Mouse (Mus musculus): Measurements from ENCODE around the gene Mxd4. TPM values are rescaled to one million over a fixed set of nuclear protein-coding genes. Genes with fewer than 3 reads are reported as not detected.
A peak's percentile ranks its signal among the peaks of the same experiment; 100 is the strongest.

Gene Mxd4
- polyA plus RNA-seq, 1 experiment from 2014 or later: 50.8 TPM

DNA sequence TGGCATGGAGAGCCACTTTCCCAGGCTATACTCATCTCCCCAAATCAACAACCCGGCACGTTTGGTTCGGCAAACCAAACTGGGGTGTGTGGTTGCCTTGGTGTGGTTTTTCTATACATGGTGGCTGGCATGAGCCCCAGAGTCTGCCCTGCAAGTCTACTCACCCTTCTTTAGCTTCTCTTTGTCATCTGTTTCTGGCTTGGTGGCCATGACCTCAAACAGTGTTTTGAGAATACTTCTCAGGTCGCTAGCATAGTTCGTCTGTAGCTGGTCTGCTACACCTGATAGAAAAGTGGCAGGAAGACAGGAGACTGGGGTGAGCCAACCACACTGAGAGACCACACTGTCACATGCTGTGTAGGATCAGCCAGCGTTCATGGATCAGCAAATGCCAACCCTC lies 11.1 kb upstream of the Mxd4 start:
- no peaks in the 10 kb centered on the region for H3K27me3 ChIP-seq (ENCODE audit: insufficient read depth, low read length)
- ATAC-seq (ENCODE audit: insufficient read depth) (no peak), DNase-seq (no peak)
- no peak overlapping the region for H3K27ac ChIP-seq (ENCODE audit: low read depth)
- H3K4me2 ChIP-seq: no peak overlapping the region
- H3K4me1 ChIP-seq (ENCODE audit: insufficient read depth): 0 out of 2 replicates have a peak, but pooled peaks cover 3% of the 10 kb centered on the region
- H3K9me3 ChIP-seq (ENCODE audit: low read depth, low read length): no peaks in the 10 kb centered on the region
- H3K36me3 ChIP-seq (ENCODE audit: insufficient read depth): no peaks in the 10 kb centered on the region
- no peak overlapping the region for H3K4me3 ChIP-seq (ENCODE audit: low read depth, low read length)
- no peak overlapping the region for H3K9ac ChIP-seq
- TF ChIP-seq CTCF (IDR thresholded peaks at IDR 0.05; ENCODE audit: low read depth): no peak
- WGBS: 82% methylated on average over 6 of the region's 6 CpGs

DNA sequence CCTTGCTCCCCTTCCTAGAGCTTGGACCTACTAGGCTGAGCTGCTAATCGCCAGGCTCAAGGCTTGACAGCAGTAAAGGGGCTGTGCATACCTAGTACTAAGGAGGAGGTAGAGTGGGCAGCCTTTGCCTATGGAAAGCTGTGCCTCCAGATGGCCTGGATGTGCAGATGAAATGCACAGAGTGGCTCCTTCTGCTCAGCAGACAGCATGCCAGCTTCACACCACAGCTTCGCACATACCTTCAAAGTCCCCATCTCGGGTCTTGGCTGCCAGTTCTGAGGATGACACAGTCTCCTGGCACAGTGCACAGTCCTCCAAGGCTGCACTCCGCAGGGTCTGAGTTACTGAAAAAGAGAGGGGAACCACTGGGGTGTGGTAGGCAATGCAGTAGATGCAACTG lies 9.7 kb upstream of the Mxd4 start:
- no peaks in the 10 kb centered on the region for H3K27me3 ChIP-seq (ENCODE audit: insufficient read depth, low read length)
- H3K9me3 ChIP-seq (ENCODE audit: low read depth, low read length): no peaks in the 10 kb centered on the region
- no peak for ATAC-seq (ENCODE audit: insufficient read depth)
- H3K4me3 ChIP-seq (ENCODE audit: low read depth, low read length): no peak overlapping the region
- WGBS: 75% methylated on average over 4 of the region's 4 CpGs
- no peak for TF ChIP-seq CTCF (IDR thresholded peaks at IDR 0.05; ENCODE audit: low read depth)
- no peak overlapping the region for H3K27ac ChIP-seq (ENCODE audit: low read depth)
- H3K9ac ChIP-seq: no peak overlapping the region
- H3K4me1 ChIP-seq (ENCODE audit: insufficient read depth): 0 out of 2 replicates have a peak, but pooled peaks cover 3% of the 10 kb centered on the region
- DNase-seq: no peak
- no peaks in the 10 kb centered on the region for H3K36me3 ChIP-seq (ENCODE audit: insufficient read depth)
- no peak overlapping the region for H3K4me2 ChIP-seq

DNA sequence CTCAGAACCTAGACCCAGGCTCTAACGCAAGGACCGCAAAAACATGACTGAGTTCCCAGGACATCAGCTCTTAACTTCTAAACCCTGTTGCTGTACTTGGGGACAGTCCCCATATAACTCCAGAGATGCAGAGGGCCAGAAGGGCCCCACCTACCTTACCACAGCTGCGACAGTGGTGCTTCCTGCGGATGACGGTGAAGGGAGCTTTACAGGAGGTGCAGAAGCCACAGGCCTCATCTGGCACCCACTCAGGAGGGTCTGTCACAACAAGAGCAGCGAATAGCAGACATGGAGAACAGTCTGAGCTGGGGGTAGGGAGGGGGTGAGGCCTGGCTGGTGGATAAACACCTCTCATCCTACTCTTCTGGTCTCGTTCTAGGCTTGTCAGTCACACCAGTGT lies 8.9 kb upstream of the Mxd4 start:
- H3K27me3 ChIP-seq (ENCODE audit: insufficient read depth, low read length): no peaks in the 10 kb centered on the region
- no peaks in the 10 kb centered on the region for H3K36me3 ChIP-seq (ENCODE audit: insufficient read depth)
- H3K9me3 ChIP-seq (ENCODE audit: low read depth, low read length): no peaks in the 10 kb centered on the region
- H3K4me1 ChIP-seq (ENCODE audit: insufficient read depth): 0 out of 2 replicates have a peak, but pooled peaks cover 3% of the 10 kb centered on the region
- no peak overlapping the region for H3K4me3 ChIP-seq (ENCODE audit: low read depth, low read length)
- no peak for TF ChIP-seq CTCF (IDR thresholded peaks at IDR 0.05; ENCODE audit: low read depth)
- no peak overlapping the region for H3K4me2 ChIP-seq
- no peak overlapping the region for H3K9ac ChIP-seq
- WGBS: 72% methylated on average over 7 of the region's 7 CpGs
- DNase-seq (no peak), ATAC-seq (ENCODE audit: insufficient read depth) (no peak)
- no peak overlapping the region for H3K27ac ChIP-seq (ENCODE audit: low read depth)

DNA sequence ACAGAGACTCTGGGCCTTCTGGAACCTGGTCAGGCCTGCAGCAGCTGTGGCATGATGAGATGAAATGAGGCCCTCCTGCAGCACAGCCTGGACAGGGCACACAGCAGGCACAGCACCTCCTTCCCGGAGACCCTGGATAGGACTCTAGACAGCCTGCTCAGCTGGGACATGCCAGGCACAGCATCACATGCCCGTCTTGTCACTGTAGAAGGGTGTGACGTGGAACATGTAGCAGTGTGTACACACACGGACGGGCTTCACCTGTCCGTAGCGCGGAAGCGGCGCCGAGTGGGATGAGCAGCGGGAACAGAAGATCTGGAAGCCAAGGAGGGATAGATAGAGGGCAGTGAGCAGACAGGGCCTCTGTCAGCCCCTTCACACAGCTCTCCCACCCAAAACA lies 8.3 kb upstream of the Mxd4 start:
- Histone ChIP-seq H3K4me1 (ENCODE audit: insufficient read depth) (no peaks in the 10 kb centered on the region), H3K27ac (ENCODE audit: low read depth) (no peak overlapping the region), H3K36me3 (ENCODE audit: insufficient read depth) (no peaks in the 10 kb centered on the region), H3K4me3 (ENCODE audit: low read depth, low read length) (no peak overlapping the region), H3K9me3 (ENCODE audit: low read depth, low read length) (no peaks in the 10 kb centered on the region), H3K27me3 (ENCODE audit: insufficient read depth, low read length) (no peaks in the 10 kb centered on the region), H3K9ac (no peak overlapping the region), H3K4me2 (no peak overlapping the region)
- DNase-seq (no peak), ATAC-seq (ENCODE audit: insufficient read depth) (no peak)
- no peak for TF ChIP-seq CTCF (IDR thresholded peaks at IDR 0.05; ENCODE audit: low read depth)
- 83% methylated on average over 12 of the region's 12 CpGs for WGBS

DNA sequence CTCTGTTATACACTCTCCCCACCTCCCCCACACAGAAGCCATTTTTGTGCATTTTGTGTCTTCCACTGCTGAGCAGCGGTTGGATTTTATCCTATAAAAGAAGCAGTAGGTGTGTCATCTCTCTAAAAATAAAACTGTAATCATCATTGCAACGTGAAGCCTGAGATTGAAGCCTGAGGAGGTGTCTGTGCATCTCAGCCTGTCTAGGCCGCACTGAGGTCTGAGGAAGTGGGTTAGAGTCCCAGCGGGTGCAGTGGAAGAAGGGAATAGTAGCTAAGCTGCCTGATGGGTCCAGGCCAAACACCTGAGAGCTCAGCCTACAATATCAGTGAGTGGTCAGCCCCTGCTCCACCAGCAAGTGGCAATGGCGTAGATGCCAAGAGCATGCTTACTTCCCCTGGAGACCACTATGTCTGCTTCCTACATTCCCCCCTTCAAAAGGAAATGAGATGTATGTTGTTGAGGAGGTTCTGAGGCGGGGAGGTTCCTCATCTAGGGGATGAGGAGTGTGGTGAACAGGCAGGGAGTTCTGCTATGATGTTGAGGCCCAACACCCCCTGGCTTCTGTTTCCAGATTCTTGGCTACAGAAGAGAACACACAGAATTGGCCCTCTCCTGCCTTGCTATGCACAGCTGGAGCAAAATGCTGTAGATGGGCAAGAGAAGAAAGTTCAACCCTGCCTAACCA lies 7.6 kb upstream of the Mxd4 start:
- 73% methylated on average over 6 of the region's 6 CpGs for WGBS
- no peak overlapping the region for H3K4me2 ChIP-seq
- TF ChIP-seq CTCF (IDR thresholded peaks at IDR 0.05; ENCODE audit: low read depth): no peak
- no peaks in the 10 kb centered on the region for H3K36me3 ChIP-seq (ENCODE audit: insufficient read depth)
- H3K27me3 ChIP-seq (ENCODE audit: insufficient read depth, low read length): no peaks in the 10 kb centered on the region
- no peak for ATAC-seq (ENCODE audit: insufficient read depth)
- no peak for DNase-seq
- H3K9ac ChIP-seq: no peak overlapping the region
- no peak overlapping the region for H3K4me3 ChIP-seq (ENCODE audit: low read depth, low read length)
- no peaks in the 10 kb centered on the region for H3K9me3 ChIP-seq (ENCODE audit: low read depth, low read length)
- no peak overlapping the region for H3K27ac ChIP-seq (ENCODE audit: low read depth)
- no peaks in the 10 kb centered on the region for H3K4me1 ChIP-seq (ENCODE audit: insufficient read depth)

DNA sequence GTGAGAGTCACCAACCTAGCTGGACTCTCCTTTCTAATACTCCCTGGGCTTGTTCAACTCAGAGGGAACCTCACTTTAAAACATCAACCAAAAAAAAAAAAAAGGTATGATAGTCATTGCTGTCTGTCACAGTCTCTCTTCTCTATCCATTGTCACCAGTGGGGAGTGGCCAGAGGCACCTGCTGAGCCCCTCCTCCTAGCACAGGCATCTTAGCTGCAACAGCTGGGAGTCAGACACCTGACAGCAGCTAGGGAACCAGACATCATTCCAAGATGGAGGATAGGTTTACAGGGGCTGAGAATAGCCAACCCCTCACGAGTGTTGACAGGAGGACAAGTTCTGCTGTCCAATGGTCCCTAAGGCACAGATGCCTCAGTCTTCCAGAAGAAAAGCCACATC lies 6.9 kb upstream of the Mxd4 start:
- DNase-seq (no peak), ATAC-seq (ENCODE audit: insufficient read depth) (no peak)
- WGBS: 35% methylated on average over 1 of the region's 1 CpGs
- Histone ChIP-seq H3K4me1 (ENCODE audit: insufficient read depth) (no peaks in the 10 kb centered on the region), H3K27ac (ENCODE audit: low read depth) (no peak overlapping the region), H3K4me2 (no peak overlapping the region), H3K4me3 (ENCODE audit: low read depth, low read length) (no peak overlapping the region), H3K36me3 (ENCODE audit: insufficient read depth) (no peaks in the 10 kb centered on the region), H3K9me3 (ENCODE audit: low read depth, low read length) (no peaks in the 10 kb centered on the region), H3K9ac (no peak overlapping the region), H3K27me3 (ENCODE audit: insufficient read depth, low read length) (no peaks in the 10 kb centered on the region)
- TF ChIP-seq CTCF (IDR thresholded peaks at IDR 0.05; ENCODE audit: low read depth): no peak

DNA sequence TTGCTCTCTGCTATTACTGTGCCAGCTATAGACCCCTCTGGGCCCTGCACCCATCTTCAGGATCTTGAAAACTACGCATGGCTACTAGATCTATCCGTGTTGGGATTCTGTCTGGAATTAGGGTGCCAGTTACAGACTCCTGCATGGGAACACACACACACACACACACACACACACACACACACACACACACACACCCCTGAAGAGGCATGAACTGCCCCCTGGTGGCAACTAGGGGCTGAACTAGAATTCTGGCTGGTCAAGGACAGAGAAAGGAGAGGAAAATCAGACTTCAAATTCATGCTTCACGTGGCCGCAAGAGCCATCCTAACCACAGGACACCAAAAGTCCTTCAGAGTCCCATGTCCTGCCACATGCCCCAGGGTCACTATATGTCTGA lies 4.3 kb upstream of the Mxd4 start:
- no peak for DNase-seq
- WGBS: 77% methylated on average over 4 of the region's 4 CpGs
- no peak for ATAC-seq (ENCODE audit: insufficient read depth)

More for the DNA sequence above, 4.3 kb upstream of the Mxd4 start:
- Histone ChIP-seq H3K4me1 (ENCODE audit: insufficient read depth) (0 out of 2 replicates have a peak, but pooled peaks cover 6% of the 10 kb centered on the region), H3K4me3 (ENCODE audit: low read depth, low read length) (no peak overlapping the region), H3K36me3 (ENCODE audit: insufficient read depth) (no peaks in the 10 kb centered on the region), H3K9me3 (ENCODE audit: low read depth, low read length) (no peaks in the 10 kb centered on the region), H3K27me3 (ENCODE audit: insufficient read depth, low read length) (no peaks in the 10 kb centered on the region), H3K9ac (no peak overlapping the region), H3K4me2 (no peak overlapping the region), H3K27ac (ENCODE audit: low read depth) (no peak overlapping the region)
- TF ChIP-seq CTCF (IDR thresholded peaks at IDR 0.05; ENCODE audit: low read depth): peak; percentile 59
